Mouse (Mus musculus): ENCODE results near the gene Cbl.

Cbl gene

DNA sequence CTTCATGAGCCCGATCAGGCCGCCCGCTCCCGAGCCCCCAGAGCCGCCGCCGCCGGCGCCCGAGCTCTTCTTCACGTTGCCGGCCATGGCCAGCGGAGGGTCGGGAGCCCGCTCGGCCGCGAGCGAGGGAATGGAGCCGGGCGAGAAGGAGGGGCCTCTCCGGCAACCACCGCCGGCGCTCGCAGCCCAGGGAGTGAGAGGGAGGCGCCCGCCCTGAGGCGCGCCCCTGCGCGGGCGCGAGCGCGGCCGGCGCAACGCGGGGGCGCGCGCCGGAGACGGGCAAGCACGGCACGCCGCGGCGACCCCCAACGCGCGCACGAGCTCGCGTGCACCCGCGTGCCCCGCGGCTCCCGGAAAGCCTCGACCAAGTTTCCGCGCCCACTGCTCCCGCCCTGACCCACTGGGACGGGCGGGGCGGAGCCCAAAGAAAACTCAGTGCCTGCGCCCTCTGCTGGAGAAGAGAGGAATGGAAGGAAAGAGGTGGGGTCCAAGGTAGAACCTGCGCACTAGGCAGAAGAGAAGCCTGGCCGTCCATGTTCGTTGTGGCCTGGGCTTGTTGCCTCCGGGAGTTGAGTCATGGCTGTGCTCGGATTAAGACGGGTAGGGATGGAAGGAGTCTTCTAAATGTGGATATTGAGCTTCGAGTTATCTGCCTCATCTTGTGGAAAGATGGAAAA is at the start of gene Cbl:
Cbl (minus strand) TSS at position 248 of the 677 bp plus-strand sequence.
- DNase-seq (ENCODE audit: low spot score in 2 of 2) = peak; percentile 96 to 100

DNA sequence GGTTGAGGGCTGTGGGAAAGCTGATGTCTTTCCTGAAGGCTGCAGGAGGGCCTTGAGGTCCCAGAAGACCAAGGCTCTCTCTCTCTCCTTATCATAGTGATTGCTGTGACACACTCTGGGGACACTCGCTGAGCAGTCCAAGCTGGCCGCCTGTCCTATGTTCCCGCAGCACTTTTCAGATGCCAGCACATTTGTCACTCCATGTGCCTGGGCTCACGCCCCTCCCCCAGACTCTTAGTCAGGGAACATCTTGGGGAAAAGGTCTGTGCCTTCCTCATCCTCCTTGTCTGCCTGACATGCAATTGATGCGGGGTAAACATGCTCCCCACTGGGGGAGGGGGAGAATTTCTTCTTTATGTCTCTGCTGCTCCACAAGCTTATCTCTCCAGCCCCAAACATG is 49.3 kb upstream of the Cbl start:
- DNase-seq (ENCODE audit: low spot score in 2 of 2) = no peak

DNA sequence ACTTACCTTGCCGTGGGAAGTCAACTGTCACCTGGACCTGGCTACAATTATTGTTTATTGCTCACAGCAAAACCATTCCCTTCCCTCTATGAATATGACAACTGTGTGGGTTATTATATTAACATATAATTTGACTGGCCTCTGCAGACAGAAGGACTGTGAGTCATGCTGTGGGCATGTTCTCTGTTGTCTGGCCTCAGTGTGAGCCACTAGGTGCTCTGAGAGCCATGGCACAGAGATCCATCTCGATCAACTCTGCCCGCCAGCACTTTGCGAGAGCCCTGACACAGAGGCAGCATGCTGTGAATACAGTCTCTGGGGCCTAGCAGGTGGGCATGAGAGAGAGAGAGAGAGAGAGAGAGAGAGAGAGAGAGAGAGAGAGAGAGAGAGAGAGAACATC is 36.1 kb upstream of the Cbl start:
- DNase-seq (ENCODE audit: low spot score in 2 of 2) = no peak

DNA sequence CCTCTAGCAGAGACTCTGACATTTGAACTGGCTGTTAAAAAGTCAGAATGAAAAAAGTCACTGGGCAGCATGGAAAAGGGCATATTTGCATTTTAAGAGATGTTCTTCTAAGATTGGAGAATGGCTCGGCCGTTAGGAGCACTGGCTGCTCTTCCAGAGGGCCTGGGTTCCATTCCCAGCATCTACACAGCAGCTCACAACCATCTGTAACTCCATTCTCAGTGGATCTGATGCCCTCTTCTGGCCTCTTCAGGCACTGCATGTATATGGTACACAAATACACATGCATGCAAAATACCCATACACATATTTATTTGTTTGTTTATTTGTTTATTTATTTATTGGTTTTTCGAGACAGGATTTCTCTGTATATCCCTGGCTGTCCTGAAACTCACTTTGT is 35.2 kb upstream of the Cbl start:
- no peak for DNase-seq (ENCODE audit: low spot score in 2 of 2)

DNA sequence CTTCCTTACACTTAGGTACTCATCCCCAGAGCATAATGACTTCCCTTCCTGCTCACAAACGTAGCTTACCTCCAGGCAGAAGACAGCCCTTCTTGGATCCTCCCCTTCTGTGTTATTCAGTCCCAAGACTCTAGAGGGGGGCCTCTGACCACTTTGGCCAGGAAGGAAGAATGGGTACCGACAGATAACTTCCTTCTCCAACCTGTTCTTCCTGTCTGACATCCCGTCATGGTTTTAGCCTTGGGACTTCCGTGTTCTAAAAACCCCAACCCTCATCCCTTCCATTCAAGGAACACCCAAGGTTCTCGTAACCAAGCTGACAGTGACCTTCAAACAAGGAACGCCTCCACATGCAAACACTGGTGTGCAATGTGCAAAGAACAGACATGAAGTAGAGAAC is 34.6 kb upstream of the Cbl start, which contains the start of gene Nlrx1:
Nlrx1 (minus strand) TSS at position 168 of the 400 bp plus-strand sequence.
- DNase-seq (ENCODE audit: low spot score in 2 of 2) = no peak

DNA sequence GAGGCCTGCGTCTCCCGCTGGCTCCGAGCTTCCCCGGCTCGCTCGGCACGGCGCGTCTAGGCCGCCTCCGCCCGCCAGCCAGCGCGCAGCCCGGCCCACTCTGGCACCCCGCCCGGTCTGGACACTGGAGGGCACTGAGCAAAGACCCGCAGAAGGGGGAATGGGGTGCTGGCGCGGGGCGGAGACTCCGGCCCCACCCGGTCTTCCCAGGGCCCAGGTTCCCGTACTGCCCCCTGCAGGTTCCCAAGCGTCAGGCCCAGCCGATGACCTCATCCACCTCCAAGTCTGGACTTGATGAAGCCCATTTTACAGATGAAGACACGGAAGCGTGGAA is 34.1 kb upstream of the Cbl start:
- peak; percentile 56 to 78 for DNase-seq (ENCODE audit: low spot score in 2 of 2)

DNA sequence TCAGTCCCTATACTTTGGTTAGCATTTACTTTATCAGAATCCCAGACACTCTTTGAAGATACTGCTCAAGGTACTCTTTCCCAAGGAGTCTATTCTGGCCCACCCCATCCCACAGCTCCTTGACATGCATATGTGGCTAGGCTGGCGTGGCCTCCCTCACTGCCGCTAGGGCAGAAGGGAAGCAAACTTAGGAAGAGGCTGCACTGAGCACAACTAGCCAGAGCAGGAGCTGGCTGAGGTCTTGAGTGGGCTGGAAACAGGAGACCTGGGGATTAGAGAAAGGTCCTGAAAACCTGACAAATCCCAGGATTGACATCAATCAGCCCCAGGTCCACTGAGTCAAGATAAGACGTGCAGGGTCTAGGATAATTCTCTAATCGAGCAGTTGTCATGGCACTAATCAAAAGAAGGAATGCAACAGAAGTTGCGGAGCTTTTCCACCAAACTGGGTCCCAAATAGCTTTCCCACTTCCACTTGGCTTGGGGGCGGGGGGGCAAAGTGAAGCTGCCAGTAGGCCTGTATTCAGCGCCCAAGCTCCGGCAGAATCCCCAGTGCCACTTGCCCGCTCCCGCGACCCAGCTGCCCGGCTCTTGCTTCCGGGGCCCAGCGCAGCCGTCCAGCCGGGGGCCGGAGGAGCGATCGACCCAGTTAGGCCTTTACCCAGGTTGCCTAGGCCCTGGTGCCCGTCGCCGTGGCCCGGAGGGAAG is 33.6 kb upstream of the Cbl start:
- DNase-seq (ENCODE audit: low spot score in 2 of 2) = no peak

DNA sequence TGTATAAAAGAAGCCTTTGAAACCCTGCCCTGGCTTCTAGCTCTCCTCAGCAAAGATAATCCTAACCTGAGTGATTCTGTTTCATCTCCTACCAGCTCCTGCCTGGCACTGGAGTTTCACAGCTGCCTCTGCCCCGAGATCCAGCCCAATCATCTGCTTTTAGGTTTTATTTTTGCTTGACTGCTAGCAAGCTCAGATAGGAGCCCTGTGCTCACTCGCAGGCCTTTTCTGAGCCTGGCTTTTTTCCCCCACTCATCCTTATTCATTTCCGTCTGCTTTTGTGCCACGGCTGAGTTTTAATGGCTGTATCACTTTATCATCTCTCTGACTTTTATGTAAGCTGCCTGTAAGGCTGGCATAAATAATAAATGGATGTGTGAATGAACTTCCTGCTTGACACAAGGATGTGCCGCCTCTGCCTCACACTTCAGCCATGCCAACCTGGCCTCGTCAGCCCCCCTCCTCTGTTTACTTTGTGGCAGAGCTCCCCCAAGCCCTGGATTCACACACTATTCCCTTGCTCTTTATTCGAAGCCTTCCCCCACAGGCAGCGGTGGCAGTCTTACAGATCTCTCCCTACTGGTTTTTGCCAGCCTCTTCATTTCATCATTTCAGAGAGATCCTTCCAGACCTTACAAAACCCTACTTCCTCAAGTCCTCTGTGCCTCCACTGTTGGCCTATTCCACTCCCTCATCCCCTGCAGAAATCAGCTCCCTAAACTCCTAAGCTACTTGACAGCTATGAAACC is 32.8 kb upstream of the Cbl start:
- DNase-seq (ENCODE audit: low spot score in 2 of 2) = peak; percentile 60 to 67

DNA sequence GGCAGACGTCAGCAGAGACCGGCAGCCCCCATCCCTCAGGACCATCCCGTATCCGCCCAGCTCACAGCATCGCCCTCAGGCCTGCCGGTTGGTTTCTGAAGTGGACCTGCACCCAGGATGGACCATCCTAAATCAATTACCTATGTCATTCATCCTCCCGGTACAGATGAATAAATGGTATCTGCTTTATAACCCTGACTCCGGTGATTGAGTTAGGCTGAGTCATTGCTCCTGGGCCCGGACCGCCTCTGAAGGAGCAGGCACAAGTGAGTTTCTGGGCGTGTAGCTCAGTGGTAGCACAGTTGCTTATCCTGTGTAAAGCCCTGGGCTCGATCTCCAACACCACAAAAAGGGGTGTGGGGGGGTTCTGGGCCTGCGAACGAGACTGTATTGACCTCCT is 27.5 kb upstream of the Cbl start:
- DNase-seq (ENCODE audit: low spot score in 2 of 2) = no peak

DNA sequence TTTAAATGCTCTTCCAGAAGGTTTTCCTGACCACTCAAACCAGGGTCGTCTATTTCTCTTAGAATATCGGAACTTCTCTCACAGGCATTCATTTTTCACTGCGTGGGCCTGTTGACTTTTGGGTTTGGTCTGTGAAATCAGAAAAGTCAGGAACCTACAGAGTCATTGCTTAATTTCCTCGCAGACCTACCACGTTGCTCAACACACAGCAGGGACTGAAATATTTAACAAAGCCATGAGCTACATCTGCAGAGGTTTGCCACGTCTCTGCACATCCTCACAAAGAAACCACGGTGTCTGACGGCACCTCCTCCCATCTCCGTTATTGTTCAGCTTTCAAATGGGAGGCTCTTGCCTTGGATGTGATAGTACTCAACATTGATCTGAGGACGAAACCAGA is 25.2 kb upstream of the Cbl start:
- DNase-seq (ENCODE audit: low spot score in 2 of 2) = no peak

DNA sequence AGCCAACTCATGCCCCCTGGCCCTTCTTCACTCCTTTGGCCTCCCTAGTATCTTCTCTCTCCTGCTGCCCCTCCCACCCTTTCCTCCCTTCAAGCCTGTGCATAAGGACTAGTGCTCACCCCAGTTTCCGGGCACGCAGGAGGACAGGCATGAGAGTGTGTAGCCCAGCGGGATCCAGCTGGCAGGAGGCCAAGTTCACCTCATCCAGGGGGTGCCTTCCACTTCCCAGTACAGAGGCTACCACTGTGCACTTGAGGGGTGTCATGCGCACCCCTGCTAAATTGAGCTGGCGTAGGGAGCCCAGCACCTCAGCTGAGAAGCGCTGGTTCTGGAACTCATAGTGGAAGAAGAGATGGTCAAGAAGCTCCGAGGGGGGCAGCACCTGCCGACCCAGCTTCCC is 22.4 kb upstream of the Cbl start:
- DNase-seq (ENCODE audit: low spot score in 2 of 2) = no peak

DNA sequence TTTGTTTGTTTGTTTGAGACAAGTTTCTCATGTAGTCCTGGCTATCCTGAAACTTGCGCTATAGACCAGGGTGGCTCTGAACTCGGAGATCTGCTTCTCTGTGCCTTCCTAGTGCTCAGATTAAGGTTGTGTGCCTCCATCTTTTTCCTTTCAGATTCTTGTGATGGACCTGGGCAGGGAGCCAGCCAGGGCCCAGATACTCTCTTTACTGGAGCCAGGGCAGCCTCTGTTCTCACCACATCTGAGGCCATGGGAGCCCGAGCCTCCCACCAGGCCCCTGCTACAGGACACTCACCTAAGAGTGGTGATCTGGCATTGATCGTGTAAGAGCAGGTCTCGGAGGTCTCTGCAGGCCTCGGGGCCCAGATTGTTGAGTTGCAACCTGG is 21.3 kb upstream of the Cbl start:
- DNase-seq (ENCODE audit: low spot score in 2 of 2) = no peak

DNA sequence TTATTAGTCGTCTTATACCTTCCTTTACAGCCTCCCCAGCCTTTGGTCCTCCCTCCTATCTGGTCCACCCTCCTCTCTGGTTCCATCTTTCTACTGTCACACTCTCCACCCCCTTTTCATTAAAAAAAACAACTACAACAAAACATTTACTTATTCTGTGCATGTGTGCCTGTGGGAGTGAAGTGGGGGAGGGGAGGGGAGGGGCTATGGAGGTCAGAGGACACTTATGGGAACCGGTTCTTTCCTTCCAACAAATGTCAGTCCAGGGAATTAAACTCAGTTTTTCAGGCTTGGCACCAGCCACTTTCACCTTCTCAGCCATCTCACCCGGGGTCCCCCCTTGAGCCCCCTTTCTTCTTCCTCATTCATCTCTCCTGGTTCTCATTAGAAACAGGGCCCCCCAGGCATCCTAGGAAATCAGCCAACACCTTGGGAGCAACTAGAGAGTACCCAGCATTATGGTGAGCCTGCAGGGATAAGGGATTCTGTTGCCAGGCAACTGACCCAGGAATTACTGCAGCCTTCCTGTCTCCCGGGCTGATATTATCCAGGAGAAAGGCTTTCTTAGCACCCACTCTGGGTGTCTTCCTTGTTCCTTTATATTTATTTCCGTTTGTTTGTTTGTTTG is 20.8 kb upstream of the Cbl start:
- DNase-seq (ENCODE audit: low spot score in 2 of 2) = no peak

DNA sequence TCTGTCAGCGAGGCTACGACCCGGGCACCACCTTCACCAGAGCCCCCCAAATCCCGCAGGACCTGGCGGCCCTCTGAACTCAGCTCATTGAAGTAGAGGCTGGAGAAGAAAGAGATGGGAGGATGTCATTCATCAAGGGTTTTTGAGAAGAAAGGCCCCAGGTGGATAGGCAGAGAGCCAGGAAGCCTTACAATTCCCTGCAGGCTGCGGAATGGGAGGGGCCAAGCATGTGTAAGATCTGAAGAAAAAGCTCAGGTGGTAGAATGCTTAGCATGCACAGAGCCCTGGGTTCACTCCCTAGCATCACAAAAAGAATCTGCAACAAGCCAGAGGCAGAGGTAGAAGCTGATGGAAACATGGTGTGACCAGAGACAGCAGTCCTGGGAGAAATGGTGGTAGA is 19.6 kb upstream of the Cbl start:
- DNase-seq (ENCODE audit: low spot score in 2 of 2) = no peak

DNA sequence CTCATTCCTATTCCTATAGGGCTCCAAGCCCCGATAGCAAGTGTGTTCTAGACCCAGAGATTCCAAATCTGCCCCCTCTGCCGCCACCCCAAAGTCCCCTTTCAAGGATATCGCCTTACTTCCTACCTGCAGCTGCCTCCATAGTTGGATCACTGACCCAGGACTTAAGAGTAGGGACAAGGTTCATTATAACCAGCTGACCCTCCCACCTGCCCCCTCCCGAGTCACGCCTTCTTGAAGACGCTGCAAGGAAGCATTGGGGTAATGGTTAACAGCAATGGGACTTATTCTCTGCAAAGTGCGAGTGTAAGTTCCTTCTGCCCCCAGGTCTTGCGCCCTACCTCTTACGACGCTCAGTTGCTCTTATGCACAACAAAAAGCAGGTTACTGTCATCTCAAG is 17.5 kb upstream of the Cbl start, which contains the start of gene Pdzd3:
Pdzd3 (minus strand) TSS at position 158 of the 400 bp plus-strand sequence.
- no peak for DNase-seq (ENCODE audit: low spot score in 2 of 2)

DNA sequence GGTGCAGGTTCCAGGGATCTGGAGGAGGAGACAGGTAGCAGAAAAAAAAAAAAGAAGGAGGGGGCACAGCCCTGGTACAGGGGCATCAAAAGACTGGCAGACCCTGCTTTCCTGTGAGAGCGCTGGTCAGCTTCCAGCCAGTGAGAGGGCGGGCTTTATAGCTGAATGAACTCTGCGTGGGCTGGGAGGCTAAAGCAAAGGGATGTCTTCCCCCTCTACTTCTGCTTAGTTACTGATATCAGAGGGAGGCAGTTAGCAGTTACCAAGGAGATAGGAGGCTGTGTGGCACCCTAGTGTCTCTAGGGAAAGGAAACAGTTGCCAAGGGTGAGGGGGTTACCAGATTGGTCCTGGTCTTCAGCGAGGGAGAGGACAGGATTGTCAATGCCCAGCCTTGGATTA is 16.6 kb upstream of the Cbl start:
- no peak for DNase-seq (ENCODE audit: low spot score in 2 of 2)

DNA sequence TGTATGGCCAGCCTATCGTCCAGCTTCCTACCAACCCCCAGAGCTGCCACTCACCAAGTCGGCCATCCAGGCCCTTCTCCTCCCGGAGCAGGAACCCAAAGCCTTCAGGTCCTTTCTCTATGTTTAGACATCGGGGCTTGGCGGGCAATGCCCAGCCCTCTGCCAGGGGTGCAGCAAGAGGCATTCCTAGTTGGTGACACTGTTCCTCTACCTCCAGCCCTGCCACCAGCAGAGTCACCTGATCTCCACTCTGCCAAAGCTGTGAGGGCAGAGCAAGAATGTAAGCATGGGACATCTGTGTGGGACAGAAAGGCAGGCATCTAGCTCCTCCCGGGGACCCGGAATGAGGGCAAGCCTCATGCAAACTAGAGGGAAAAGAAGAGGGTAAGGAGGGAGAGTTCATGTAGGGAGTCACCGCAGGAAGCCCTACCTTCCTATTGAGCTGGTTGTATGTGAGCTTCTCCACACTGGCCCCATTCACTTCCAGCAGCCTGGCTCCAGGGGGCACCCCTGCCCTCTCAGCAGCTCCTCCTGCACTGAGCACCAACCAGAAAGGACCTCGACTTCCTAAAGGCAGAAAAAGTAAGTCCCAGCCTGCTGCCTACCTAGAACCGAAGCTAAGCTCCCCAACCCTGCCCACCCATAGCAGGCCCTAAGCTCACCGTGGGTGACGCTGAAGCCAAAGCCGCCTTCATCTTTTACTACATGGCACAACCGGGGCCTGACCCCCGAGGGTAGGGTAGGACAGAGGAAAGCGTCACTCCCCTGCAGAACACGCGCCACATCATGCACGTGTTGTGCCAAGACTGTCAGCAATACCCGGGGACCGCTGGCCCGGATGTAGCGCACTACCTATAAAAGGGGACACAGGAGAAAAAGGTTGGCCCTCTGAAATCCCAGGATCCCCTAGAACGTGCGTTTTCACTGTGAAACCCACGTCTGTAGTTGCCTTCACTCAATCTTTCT is 15.6 kb upstream of the Cbl start:
- peak in 1 of 2 experiments; percentile 77 for DNase-seq (ENCODE audit: low spot score in 2 of 2)

DNA sequence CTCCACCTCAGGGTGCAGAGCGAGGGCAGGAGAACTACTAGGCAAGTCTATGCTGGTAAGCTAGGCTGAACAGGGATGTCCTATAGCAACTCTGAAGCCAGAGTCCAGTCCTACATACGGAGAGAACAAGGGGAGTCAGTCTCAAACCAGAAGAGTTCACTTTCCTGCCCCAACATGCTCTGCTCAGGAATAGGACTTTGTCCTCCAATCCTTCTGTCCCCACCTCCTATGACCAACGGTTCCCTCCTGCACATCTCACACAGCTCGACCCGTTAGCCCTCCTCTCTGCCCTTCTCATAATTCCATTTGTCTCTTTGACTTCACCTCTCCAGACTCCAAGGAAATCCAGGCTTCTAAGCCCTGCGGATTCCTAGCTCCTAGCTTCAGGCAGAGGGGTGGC is 14.1 kb upstream of the Cbl start:
- no peak for DNase-seq (ENCODE audit: low spot score in 2 of 2)

DNA sequence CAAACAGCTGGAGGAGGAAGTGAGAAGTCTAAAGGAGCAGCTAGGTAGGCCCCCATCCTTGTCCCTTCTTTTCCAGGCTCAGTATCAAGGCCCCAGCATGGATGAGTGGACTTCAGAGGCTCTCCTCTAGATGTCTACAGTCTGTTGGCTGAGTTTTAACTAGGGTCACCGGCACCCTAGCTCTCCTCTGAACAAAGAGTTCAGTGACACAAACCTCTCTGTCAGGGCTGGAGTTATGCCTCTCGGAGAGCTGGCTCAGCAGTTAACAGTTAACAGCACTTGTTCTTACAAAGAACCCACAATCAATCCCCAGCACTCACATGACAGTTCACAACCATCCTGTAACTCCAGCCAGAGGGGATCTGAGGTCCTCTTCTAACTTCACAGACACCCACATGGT is 9.8 kb upstream of the Cbl start:
- DNase-seq (ENCODE audit: low spot score in 2 of 2) = no peak

DNA sequence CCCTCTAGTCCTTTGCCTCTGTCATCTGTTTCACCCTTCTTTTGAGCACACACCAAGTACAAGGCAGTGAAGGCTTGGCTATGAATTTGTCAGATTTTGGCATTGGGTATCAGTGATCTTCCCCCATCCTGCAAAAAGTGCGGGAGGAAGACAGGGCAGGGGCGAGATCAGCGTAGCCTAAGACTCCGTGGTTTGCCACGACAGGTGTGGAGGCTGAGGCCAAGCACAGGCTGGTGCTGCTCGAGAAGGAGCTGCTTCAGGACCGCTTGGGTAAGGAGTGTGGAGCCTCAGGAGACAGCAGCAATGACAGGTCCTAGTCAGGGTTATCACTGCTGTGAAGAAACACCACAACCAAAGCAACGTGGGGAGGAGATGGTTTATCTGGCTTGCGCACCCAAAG is 7.6 kb upstream of the Cbl start:
- no peak for DNase-seq (ENCODE audit: low spot score in 2 of 2)

DNA sequence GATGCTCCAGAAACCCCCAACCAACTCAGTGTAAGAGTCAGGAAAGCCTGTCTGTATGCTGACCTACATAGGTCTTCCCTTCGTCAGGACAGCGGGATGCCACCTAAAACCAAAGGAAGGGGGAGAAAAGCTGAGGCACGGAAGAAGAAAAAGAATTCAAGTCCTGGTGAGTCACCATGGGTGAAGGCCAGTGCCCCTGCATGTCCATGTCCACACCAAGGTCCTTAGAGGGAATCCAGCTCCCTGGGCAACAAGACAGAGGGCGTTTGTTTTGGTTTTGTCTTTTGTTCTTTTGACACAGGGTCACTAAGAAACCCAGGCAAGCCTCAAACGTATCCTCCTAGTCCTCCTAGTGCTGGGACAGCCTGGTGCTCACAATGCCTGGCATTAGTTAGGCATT is 7.1 kb upstream of the Cbl start:
- DNase-seq (ENCODE audit: low spot score in 2 of 2) = no peak
